Mouse (Mus musculus): Measurements from ENCODE around the gene Hist1h3f.
"Not testable (repeated sequence)": the region's sequence is repeated elsewhere in the genome, so short reads cannot be mapped to it uniquely, and the experiment has no call there.

Gene Hist1h3f

DNA sequence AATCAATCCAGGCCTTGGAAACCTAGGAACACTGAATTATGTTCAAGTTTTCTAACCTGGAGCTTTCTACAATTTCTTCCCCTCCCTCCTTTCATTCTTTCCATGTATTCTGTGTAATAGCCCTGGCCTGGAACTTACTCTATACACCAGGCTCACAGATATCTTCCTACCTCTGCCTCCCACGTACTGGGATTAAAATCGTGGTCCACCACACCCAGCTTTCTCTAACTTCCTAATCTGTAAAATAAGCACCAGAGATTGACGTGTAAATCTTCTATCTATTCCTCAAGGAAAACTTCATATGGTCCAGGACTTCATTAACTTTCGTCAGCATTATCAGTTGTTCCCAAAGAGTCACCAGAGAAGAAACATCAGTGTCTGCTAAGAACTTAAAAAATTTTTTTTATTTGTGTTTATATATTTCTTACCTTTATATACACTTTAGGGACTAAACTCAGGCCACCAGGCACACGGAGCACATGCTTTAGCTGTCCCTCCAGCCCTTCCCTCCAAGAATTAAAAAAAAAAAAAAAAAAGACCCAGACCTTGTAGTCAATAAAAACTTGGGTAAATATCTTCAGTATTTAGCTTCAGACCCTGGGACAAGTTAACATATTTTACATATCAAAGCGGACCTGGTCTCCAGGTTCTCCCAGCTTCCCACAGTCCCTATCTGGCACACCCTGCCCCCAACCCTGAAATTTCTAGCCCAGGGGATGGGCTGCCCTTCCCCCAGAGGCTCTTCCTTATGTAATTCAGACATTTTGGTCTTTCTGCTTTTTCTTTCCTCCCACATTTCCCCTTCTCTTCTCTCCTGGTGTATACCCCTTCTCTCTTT lies 38.6 kb downstream of the Hist1h3f start:
- DNase-seq (ENCODE audit: low read depth, low spot score): no peak

DNA sequence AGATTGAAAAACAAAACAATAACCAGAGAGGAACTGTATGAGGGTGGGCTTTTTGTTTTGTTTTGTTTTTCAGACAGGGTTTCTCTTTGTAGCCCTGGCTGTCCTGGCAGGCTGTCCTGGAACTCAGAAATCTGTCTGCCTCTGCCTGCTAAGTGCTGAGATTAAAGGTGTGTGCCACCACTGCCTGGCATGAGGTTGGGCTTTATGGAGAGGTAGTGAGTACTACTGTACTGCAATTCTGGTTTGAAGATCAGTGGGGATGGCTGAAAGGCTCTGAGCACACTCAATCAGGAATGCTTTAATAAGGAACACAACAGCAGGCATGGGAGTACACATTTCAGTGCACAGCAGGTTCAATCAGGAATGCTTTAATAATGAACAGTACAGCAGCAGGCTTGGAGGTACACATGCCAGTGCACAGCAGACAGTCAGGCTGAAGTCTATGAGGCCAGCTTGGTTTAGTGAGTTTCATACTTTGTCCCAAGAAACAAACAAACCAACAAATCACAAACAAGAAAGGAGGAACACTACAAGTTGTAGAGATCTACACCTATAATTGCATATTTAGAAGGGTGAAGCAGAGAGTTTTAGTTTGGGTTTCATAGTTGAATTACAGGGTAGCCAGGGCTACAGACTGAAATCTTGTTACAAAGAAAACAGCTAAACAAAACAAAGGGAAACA lies 39.7 kb downstream of the Hist1h3f start:
- DNase-seq (ENCODE audit: low read depth, low spot score): no peak

DNA sequence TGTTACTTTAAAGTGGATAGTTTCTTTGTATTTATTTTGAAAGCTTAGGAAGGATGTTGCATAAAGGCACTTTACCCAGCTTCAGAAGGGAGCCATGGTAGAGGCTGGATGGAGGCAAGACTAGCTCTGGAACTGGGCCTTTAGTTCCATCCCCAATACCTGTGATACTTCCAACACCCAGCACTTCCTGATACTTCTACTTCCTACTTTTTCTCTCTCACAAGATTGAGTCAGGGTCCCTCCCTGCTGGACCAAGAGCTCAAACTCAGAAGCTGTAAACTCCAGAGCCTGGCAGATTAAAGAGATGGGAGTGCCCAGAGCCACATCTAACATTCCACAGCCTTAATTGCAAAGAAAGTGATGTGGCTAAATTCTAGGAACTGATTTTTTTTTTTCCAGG lies 40.5 kb downstream of the Hist1h3f start:
- DNase-seq (ENCODE audit: low read depth, low spot score): no peak

DNA sequence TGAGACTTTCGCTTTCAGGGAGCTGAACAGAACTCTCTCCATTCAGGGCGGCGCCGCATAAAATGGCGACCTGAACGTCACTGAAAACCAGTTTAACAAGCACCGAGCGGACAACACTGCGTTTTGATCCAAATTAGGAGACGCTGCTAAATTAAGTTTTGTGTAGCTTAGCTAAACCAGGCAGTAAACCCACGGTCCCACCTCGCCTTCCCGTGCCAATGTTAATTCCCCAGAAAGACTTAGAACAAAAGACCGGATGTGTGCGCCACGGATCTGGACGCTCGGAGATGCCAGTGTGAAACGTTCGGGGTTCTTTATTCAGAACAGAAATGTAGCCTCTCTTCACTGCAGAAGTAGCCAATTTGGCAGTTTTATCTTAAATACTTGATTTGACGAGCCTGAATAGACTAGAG lies 41.2 kb downstream of the Hist1h3f start:
- DNase-seq (ENCODE audit: low read depth, low spot score): peak; percentile 52

DNA sequence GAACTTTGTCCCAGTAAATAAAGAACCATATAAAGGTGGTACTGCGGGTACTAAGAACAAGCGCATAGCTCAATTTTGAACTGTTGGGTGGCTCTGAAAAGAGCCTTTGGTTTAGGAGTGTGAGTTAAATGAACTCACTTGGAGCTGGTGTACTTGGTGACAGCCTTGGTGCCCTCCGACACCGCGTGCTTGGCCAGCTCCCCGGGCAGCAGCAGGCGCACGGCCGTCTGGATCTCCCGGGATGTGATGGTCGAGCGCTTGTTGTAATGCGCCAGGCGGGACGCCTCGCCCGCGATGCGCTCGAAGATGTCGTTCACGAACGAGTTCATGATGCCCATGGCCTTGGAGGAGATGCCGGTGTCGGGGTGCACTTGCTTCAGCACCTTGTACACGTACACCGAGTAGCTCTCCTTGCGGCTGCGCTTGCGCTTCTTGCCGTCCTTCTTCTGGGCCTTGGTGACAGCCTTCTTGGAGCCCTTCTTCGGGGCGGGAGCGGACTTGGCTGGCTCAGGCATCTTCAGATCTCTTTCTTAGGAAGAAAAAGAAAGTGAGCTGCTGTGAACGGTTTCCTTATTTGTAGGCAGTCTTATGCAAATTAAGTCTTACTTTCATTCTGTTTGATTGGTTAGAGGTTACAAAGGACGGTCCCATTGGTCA lies 41.7 kb downstream of the Hist1h3f start:
- DNase-seq (ENCODE audit: low read depth, low spot score): peak; percentile 93

DNA sequence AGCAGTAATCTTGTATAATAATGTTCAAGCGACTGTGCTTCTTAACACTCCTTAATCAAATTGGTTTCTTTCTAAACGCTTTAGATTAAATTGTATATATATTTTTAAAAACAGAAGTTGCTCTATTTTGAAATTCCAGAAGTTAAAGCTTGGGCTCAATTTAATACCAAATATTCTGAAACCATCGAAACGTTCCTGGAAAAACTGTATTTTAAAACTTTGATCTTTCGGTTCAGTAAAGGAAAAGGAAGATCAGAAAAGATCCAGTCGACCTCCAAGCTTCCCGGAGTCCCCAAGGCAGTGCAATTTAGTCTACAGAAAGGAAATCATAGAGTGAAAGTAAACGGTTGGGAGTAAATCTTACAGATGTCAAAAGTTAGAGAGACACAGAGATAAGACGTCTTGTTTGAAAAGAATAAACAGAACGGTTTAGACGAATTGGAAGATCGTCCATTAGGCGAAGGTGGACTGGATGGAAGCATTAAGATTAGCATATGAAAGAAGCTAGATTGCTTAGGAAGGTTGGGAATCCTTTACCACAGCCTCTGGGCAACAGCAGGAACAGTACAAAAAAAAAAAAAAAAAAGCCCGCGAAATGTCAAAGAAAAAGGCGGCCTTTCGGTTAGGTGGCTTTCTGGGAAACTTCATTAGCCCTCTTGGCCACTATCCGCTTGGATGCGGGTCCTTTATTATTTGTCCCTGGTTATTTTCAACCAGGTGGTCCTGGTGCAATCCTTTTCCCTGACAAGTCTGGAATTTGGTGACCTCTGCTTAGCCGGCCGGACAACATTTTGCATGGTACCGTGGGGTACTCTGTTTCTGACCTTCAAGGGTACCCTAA lies 42.5 kb downstream of the Hist1h3f start:
- no peak for DNase-seq (ENCODE audit: low read depth, low spot score)

DNA sequence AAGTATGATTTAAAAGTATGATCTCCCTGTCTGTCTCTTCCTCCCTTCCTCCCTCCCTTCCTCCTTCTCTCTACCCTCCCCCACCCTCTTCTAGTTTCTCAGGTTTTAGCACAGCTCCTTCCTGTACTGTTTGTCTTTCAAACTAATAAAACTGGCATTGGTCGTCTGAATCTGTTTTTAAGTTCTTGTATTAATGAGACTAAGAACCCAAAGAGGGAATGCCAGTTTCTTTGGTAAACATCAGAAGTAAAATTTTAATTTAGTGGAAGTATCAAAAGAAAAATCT lies 43.0 kb downstream of the Hist1h3f start:
- DNase-seq (ENCODE audit: low read depth, low spot score): no peak

DNA sequence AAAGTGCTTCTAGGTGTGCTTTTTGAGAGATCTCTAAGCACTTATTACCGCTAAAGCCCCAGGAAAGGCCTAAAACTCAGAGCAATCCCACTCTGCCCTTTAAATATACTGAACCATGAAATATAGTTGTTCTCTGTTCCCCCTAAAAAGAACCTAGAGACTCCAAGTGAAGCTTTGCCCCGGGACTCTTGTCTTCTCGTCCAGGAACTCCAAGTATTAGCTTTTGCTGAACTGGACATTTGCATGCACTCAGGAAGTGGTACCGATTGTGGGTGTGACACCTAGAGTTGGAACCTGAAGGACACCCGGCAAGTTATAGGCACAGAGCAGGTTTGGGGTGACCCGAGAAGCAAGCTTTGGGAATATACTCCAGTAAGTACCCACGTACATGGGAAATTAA lies 47.4 kb downstream of the Hist1h3f start:
- DNase-seq (ENCODE audit: low read depth, low spot score): no peak

DNA sequence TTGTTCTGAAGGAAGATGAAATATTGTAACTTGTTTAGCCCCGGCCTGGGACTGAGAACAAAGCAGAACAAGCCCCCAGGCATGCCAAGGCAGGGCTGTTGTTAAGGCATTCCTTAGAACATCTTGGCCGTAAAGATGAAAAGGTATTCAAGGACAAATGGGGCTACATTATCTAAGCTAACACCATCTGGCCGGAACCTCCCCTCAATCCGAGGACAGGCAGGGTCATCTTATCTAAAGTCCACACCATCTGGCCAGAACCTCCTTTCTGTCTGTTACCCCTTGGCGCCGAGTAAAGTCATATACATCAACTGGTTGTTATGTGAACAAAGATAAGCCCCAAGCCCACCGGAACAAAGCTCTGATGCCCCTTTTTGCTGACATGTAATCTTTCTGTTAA lies 48.0 kb downstream of the Hist1h3f start:
- DNase-seq (ENCODE audit: low read depth, low spot score): not testable (repeated sequence)

DNA sequence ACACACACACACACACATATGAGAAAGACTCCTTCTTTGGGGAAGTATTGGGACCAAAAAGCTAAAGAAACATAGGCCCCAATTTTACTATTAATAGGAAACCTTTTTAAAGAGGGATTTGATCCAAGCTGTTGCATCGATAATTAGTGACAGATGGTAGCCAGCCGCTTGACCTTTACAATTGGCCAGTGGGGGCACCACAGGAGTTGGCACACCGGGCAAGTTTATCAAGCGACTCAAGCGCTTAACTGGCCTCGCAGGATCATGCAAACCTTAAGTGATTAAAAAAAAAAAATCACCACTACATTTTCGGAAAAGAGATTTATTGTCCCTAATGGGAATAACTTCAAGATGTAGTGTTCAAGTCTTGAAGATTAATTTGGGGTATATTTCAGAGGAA lies 48.8 kb downstream of the Hist1h3f start:
- no peak for DNase-seq (ENCODE audit: low read depth, low spot score)

DNA sequence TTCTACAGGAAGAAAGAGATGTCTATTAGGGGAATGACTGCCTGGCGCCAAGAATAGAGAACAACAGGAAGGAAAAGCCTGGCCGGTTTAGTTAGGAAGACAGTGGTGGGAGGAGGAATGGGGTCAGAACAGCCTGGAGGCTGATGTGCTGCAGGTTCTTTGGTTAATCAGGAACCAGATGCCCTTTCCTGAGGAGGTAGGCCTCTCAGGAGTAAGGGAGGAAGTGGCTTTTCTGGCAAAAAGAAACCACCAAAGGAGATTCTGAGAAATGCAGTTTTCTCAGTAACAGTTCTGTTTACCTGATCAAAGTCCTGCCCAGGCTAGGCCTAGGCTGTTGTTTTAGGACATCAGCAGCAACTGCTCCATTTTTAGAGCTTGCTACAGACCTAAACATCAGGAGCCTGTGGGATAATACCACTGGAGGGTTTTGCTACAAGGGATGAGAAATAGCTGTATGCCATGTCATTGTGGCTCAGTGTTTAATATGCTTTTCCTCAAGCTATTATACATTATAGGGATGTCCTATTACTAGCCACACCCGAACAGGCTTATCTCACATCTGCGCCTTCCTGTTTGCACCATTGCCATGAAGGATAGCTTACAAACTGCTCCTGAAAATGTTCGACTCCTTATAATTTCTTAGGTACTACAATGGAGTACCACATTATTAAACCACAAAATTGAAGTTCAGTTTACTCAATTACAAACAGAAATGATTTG lies 49.4 kb downstream of the Hist1h3f start:
- DNase-seq (ENCODE audit: low read depth, low spot score): no peak
